In the genomic region with DNA sequence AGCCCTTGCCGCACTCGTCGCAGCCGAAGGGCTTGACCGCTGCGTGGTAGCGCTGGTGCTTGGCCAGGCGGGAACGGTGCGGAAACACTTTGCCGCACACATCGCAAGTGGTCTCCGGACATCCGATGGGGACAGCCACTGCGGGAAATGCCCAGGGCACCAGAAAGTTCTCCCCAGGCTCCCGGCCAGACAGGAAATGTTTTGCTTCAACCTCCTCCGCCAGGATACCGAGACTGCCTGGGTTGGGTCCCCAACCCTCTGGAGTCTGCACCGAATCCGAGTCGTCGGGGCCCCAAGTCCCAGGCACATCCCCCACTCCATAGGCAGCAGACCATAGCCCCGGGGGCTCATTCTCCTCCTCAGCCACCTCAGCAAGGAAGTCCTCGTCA, we compare ENCODE assay signal across 14 mouse cellular contexts. TPM values are rescaled to one million over a fixed set of nuclear protein-coding genes. Genes with fewer than 3 reads are reported as not detected.
DNase-seq lines count a peak whose midpoint lies in the region; ATAC-seq and TF ChIP-seq lines count a peak whose summit lies in the region.
"Had no signal": no experiment of that assay in that cellular context is flagged by ENCODE, and none has a peak within 500 bp of the region (broad histone marks: within the 10 kb centered on the region; RNA-seq: fewer than 3 reads in every experiment).

No protein-coding gene starts in this region.

- H3K4me3 ChIP-seq in heart, embryonic 10.5 days, result peak overlapping the region; percentile 58
- peak overlapping the region; percentile 49 for H3K4me3 ChIP-seq in kidney, embryonic 15.5 days (replicated peaks)
- peak overlapping the region; percentile 62 for H3K4me3 ChIP-seq in testis, adult 2 months (ENCODE audit: control insufficient read depth, low read depth, low read length)
- H3K4me3 ChIP-seq: erythroblast, embryonic 14.5 days; left cerebral cortex, adult 2 months had no signal

- WGBS in heart, embryonic 10.5 days, result 10% methylated on average over 24 of the region's 24 CpGs
- 20% methylated on average over 24 of the region's 24 CpGs for WGBS in kidney, embryonic 15.5 days

- no peak overlapping the region for H3K9ac ChIP-seq in kidney, embryonic 15.5 days

- peaks cover 48% of the 10 kb centered on the region for H3K36me3 ChIP-seq in heart, embryonic 10.5 days
- peaks cover 38% of the 10 kb centered on the region for H3K36me3 ChIP-seq in kidney, embryonic 15.5 days
- H3K36me3 ChIP-seq in testis, adult 2 months (ENCODE audit: control insufficient read depth, insufficient read depth, low read length), result no peaks in the 10 kb centered on the region

- TF ChIP-seq CTCF in testis, adult 2 months (IDR thresholded peaks at IDR 0.05; ENCODE audit: control insufficient read depth, insufficient read depth, insufficient replicate concordance, low read depth, low read length), result no peak

- H3K4me1 ChIP-seq in heart, embryonic 10.5 days, result peaks cover 27% of the 10 kb centered on the region
- peaks cover 27% of the 10 kb centered on the region for H3K4me1 ChIP-seq in kidney, embryonic 15.5 days
- peaks cover 20% of the 10 kb centered on the region for H3K4me1 ChIP-seq in testis, adult 2 months (ENCODE audit: control insufficient read depth, insufficient read depth, low read length)

- H3K4me2 ChIP-seq in kidney, embryonic 15.5 days, result peak overlapping the region; percentile 90

- no peak overlapping the region for H3K27ac ChIP-seq in heart, embryonic 10.5 days
- no peak overlapping the region for H3K27ac ChIP-seq in kidney, embryonic 15.5 days
- no peak overlapping the region for H3K27ac ChIP-seq in testis, adult 2 months (ENCODE audit: control insufficient read depth, insufficient read depth, low read depth, low read length)
- H3K27ac ChIP-seq: left cerebral cortex, adult 2 months had no signal

- peaks cover 98% of the 10 kb centered on the region for H3K27me3 ChIP-seq in heart, embryonic 10.5 days (ENCODE audit: insufficient read depth, poor library complexity, severe bottlenecking)
- H3K27me3 ChIP-seq in kidney, embryonic 15.5 days, result peaks cover 85% of the 10 kb centered on the region
- no peaks in the 10 kb centered on the region for H3K27me3 ChIP-seq in testis, adult 2 months (ENCODE audit: control insufficient read depth, insufficient read depth, low read length)

- ATAC-seq in kidney, embryonic 15.5 days (replicated peaks; ENCODE audit: low FRiP score), result no peak

- TF ChIP-seq POLR2A in testis, adult 2 months (IDR thresholded peaks at IDR 0.05; ENCODE audit: control insufficient read depth, low read depth, low read length), result no peak

- no peaks in the 10 kb centered on the region for H3K9me3 ChIP-seq in heart, embryonic 10.5 days
- no peaks in the 10 kb centered on the region for H3K9me3 ChIP-seq in kidney, embryonic 15.5 days (replicated peaks)

- DNase-seq in heart, embryonic 10.5 days (ENCODE audit: low spot score), result no peak
- DNase-seq in heart, adult 8-10 months (ENCODE audit: low spot score), result no peak
- no peak for DNase-seq in kidney, postnatal 10 days
- no peak for DNase-seq in testis, postnatal 14 days (ENCODE audit: low spot score)
- DNase-seq in T-cell, adult 2 months (ENCODE audit: low spot score), result no peak
- no peak for DNase-seq in layer of hippocampus, postnatal 14 days (ENCODE audit: low spot score in 2 of 2)
- DNase-seq: kidney, adult 9 months had no signal

RNA-seq across cellular contexts. Expression of gene Zfp316, which starts 14.7 kb away (rescaled TPM):
- polyA plus RNA-seq in heart, embryonic 10.5 days (2016; fragmentation: Nextera tagmentation; extraction: Ambion mirVana), result 2.1 and 2.6 TPM in 2 replicates
- total RNA-seq in heart, adult 8-10 months (2022), result 1 to 10 TPM; 5.1 to 6.4 (median 5.5) TPM
- 3.2 and 3.3 TPM in 2 replicates for polyA plus RNA-seq in kidney, embryonic 15.5 days (2015; fragmentation: Nextera tagmentation; extraction: Ambion mirVana)
- 2.0 and 2.2 TPM in 2 replicates for polyA plus RNA-seq in testis, adult 2 months (2012; rRNA removed)
- total RNA-seq in layer of hippocampus, postnatal 14 days (2021), result 10 to 100 TPM; 20.1 to 20.6 TPM

RNA-seq across cellular contexts. Expression of gene Zfp12, which starts 20.2 kb away (rescaled TPM):
- polyA plus RNA-seq in heart, embryonic 10.5 days (2016; fragmentation: Nextera tagmentation; extraction: Ambion mirVana), result 8.3 and 11.7 TPM in 2 replicates
- 1 to 10 TPM; 8.7 to 9.6 (median 9.2) TPM for total RNA-seq in heart, adult 8-10 months (2022)
- polyA plus RNA-seq in kidney, embryonic 15.5 days (2015; fragmentation: Nextera tagmentation; extraction: Ambion mirVana), result 15.6 and 17.0 TPM in 2 replicates
- polyA plus RNA-seq in testis, adult 2 months (2012; rRNA removed), result 5.7 and 6.4 TPM in 2 replicates
- 10 to 100 TPM; 25.5 to 25.6 TPM for total RNA-seq in layer of hippocampus, postnatal 14 days (2021)

RNA-seq across cellular contexts. Expression of gene Spdye4a, which starts 28.4 kb away (rescaled TPM):
- not detected in 2 replicates for polyA plus RNA-seq in heart, embryonic 10.5 days (2016; fragmentation: Nextera tagmentation; extraction: Ambion mirVana)
- total RNA-seq in heart, adult 8-10 months (2022), result not detected
- not detected in 2 replicates for polyA plus RNA-seq in kidney, embryonic 15.5 days (2015; fragmentation: Nextera tagmentation; extraction: Ambion mirVana)
- polyA plus RNA-seq in testis, adult 2 months (2012; rRNA removed), result 12.1 and 12.9 TPM in 2 replicates
- total RNA-seq in layer of hippocampus, postnatal 14 days (2021), result not detected
- total RNA-seq: gastrocnemius, postnatal 10 days; left cerebral cortex, adult 2 months had no signal
- polyA plus RNA-seq: neural tube, embryonic 11.5 days; stomach, embryonic 14.5 days had no signal

RNA-seq across cellular contexts. Expression of gene Zfp853, which starts 38.3 kb away (rescaled TPM):
- not detected in 2 replicates for polyA plus RNA-seq in heart, embryonic 10.5 days (2016; fragmentation: Nextera tagmentation; extraction: Ambion mirVana)
- under 1 TPM in 1 of 4 experiments, not detected in 3; 0.12 TPM for total RNA-seq in heart, adult 8-10 months (2022)
- 0.08 TPM in 2 replicates for polyA plus RNA-seq in kidney, embryonic 15.5 days (2015; fragmentation: Nextera tagmentation; extraction: Ambion mirVana)
- polyA plus RNA-seq in testis, adult 2 months (2012; rRNA removed), result 0.13 TPM in 1 of 2 replicates, not detected in the other
- 1 to 10 TPM; 7.7 to 7.9 TPM for total RNA-seq in layer of hippocampus, postnatal 14 days (2021)
- polyA plus RNA-seq: neural tube, embryonic 11.5 days had no signal

Comparison
In these comparisons a context has a peak if more than half of its experiments do, and no peak if none do; other contexts are left out.
1. RNA of gene Spdye4a, which starts 28.4 kb away (polyA plus RNA-seq): 12.1 to 12.9 TPM in testis, adult 2 months; not detected in heart, embryonic 10.5 days and not detected in kidney, embryonic 15.5 days; every median in the first group is over 10 times any median in the second.
2. Peak in every context shown above with its lines, with median percentiles within 50 percentile points of each other: H3K4me3 ChIP-seq.